Mouse (Mus musculus): ENCODE measurements around the gene Fam25c. TPM values are rescaled to one million over a fixed set of nuclear protein-coding genes. Genes with fewer than 3 reads are reported as not detected.

The Fam25c gene
- polyA plus RNA-seq (2014; fragmentation: Illumina TruSeq; extraction: RNeasy Lipid Tissue Mini Kit (QIAGEN cat#74804); ENCODE audit: low read depth, low replicate concordance) = 2.5 TPM

DNA sequence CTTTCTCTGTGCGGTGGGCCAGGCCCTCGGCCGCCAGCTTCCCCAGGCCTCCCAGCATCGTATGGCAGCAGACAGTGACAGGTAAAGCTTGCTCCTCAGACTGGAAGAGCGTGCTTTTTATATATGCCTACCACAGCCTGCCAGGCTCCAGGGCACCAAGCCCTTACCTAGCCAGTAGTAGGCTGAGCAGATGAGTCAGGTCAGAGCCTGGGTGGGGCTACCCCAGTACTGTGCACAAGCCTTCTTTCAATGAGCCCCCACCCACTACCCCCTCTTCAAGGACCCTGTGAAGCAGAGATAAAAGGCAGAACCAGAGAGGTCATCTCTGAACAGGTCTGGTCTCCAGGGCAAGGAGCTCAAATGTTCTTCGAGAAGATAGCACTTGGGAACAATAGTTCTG lies at the start of gene Fam25c:
TSS of gene Fam25c (minus strand) at position 133 of the 400 bp plus-strand sequence.

GRCm38 (mm10) chr14:34375415-34375904 lies 20.2 kb upstream of the Fam25c start, which contains the start of gene Mmrn2:
Mmrn2 (plus strand) TSS chr14:34375465.

DNA sequence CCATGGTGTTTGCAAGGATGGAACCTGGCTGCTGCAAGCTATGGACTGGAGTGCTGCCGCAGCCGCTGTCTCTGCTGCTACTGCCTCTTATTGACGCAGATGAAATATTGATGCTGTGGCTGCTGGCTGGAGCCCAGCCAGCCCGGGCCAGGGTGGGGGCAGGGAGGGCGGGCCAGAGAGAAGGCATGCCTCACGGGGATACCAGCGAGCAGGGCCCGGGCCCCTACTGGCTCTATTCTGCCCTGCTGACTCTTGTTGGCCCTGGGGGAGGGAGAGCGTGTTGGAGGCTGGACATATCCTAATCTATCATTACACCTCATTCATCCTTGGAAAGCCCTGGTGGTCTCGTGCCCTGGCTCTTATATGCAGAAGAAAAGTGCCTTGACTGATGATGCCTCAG lies 19.3 kb upstream of the Fam25c start, which contains the start of gene Sncg:
TSS of gene Sncg (minus strand) at position 213 of the 400 bp plus-strand sequence.

GRCm38 (mm10) chr14:34310234-34310965 lies 44.8 kb downstream of the Fam25c start, which contains the start of the genes Shld2 and Glud1:
Shld2 (minus strand) TSS chr14:34310493.
Glud1 (plus strand) TSS chr14:34310727.

Other genes with a start within 250 kb of the Fam25c start
- not detected for gene Npy4r, start 202.9 kb downstream of the Fam25c start, polyA plus RNA-seq (2014; fragmentation: Illumina TruSeq; extraction: RNeasy Lipid Tissue Mini Kit (QIAGEN cat#74804); ENCODE audit: low read depth, low replicate concordance)
- not detected for gene Gprin2, start 153.8 kb downstream of the Fam25c start, polyA plus RNA-seq (2014; fragmentation: Illumina TruSeq; extraction: RNeasy Lipid Tissue Mini Kit (QIAGEN cat#74804); ENCODE audit: low read depth, low replicate concordance)
- gene Syt15, start 135.8 kb downstream of the Fam25c start, polyA plus RNA-seq (2014; fragmentation: Illumina TruSeq; extraction: RNeasy Lipid Tissue Mini Kit (QIAGEN cat#74804); ENCODE audit: low read depth, low replicate concordance) = not detected
- 51.6 TPM for gene Shld2, start 44.9 kb downstream of the Fam25c start, polyA plus RNA-seq (2014; fragmentation: Illumina TruSeq; extraction: RNeasy Lipid Tissue Mini Kit (QIAGEN cat#74804); ENCODE audit: low read depth, low replicate concordance)
- 889 TPM for gene Glud1, start 44.7 kb downstream of the Fam25c start, polyA plus RNA-seq (2014; fragmentation: Illumina TruSeq; extraction: RNeasy Lipid Tissue Mini Kit (QIAGEN cat#74804); ENCODE audit: low read depth, low replicate concordance)
- gene Sncg, start 19.4 kb upstream of the Fam25c start, polyA plus RNA-seq (2014; fragmentation: Illumina TruSeq; extraction: RNeasy Lipid Tissue Mini Kit (QIAGEN cat#74804); ENCODE audit: low read depth, low replicate concordance) = not detected
- gene Mmrn2, start 20.0 kb upstream of the Fam25c start, polyA plus RNA-seq (2014; fragmentation: Illumina TruSeq; extraction: RNeasy Lipid Tissue Mini Kit (QIAGEN cat#74804); ENCODE audit: low read depth, low replicate concordance) = 2.6 TPM
- gene Bmpr1a, start 147.9 kb upstream of the Fam25c start, polyA plus RNA-seq (2014; fragmentation: Illumina TruSeq; extraction: RNeasy Lipid Tissue Mini Kit (QIAGEN cat#74804); ENCODE audit: low read depth, low replicate concordance) = 34.1 TPM
- not detected for gene 9230112D13Rik, start 167.4 kb upstream of the Fam25c start, polyA plus RNA-seq (2014; fragmentation: Illumina TruSeq; extraction: RNeasy Lipid Tissue Mini Kit (QIAGEN cat#74804); ENCODE audit: low read depth, low replicate concordance)
- gene Ldb3, start 233.2 kb upstream of the Fam25c start, polyA plus RNA-seq (2014; fragmentation: Illumina TruSeq; extraction: RNeasy Lipid Tissue Mini Kit (QIAGEN cat#74804); ENCODE audit: low read depth, low replicate concordance) = 0.08 TPM
- not detected for gene Opn4, start 244.7 kb upstream of the Fam25c start, polyA plus RNA-seq (2014; fragmentation: Illumina TruSeq; extraction: RNeasy Lipid Tissue Mini Kit (QIAGEN cat#74804); ENCODE audit: low read depth, low replicate concordance)